8 mouse cellular contexts compared by ENCODE assay signal in the genomic region with DNA sequence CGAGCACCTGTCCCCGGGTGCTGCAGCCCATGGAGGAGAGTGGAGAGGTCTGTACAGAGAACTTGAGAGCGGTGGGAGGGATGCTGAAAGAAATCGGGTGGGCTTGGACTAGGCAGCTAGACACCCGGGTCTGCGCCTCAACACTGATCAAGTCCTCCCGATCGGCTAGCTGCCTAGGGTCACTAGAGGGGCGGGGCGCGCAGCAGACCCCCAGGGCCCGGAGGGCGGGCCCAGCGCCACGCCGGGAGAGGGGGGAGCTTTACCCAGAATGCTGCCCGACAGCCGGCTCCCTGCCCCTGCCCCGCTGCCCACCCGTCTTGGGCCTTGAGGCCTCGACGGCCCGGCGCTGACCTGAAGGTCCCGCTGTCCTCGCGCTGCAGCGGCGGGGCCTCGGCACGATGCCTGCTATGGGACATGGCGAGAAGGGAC. TPM values are rescaled to one million over a fixed set of nuclear protein-coding genes. Genes with fewer than 3 reads are reported as not detected.
DNase-seq lines count a peak whose midpoint lies in the region; ATAC-seq and TF ChIP-seq lines count a peak whose summit lies in the region.

No protein-coding gene starts in this region.

- no peaks in the 10 kb centered on the region for H3K27me3 ChIP-seq in forebrain, embryonic 10.5 days (ENCODE audit: poor library complexity, severe bottlenecking)
- no peaks in the 10 kb centered on the region for H3K27me3 ChIP-seq in liver, adult 2 months (ENCODE audit: control insufficient read depth, insufficient read depth, low read length)

- peak; percentile 13; the same call in 1 of the 2 replicates for ATAC-seq in neutrophil, adult 5-6 weeks (ENCODE audit: extremely low read depth, insufficient number of reproducible peaks, low FRiP score, poor library complexity, severe bottlenecking)

- no peaks in the 10 kb centered on the region for H3K9me3 ChIP-seq in forebrain, embryonic 10.5 days

- H3K27ac ChIP-seq in layer of hippocampus, adult 2 months, result peak overlapping the region; percentile 79
- peak overlapping the region; percentile 95 for H3K27ac ChIP-seq in forebrain, embryonic 10.5 days
- H3K27ac ChIP-seq in liver, adult 2 months (replicated peaks; ENCODE audit: insufficient read depth, low read depth, low read length), result 0 out of 2 replicates have a peak overlapping the region, but pooled peaks have one; percentile 6

- TF ChIP-seq CTCF in layer of hippocampus, adult 2 months (conservative IDR thresholded peaks at IDR 0.05), result no peak
- TF ChIP-seq CTCF in liver, adult 2 months (IDR thresholded peaks at IDR 0.05; ENCODE audit: low read depth, low read length), result no peak

- 0 out of 2 replicates have a peak, but pooled peaks cover 8% of the 10 kb centered on the region for H3K79me2 ChIP-seq in liver, adult 2 months (ENCODE audit: control insufficient read depth, insufficient read depth, low read length)

- H3K4me1 ChIP-seq in forebrain, embryonic 10.5 days, result peaks cover 22% of the 10 kb centered on the region
- H3K4me1 ChIP-seq in liver, adult 2 months (ENCODE audit: control insufficient read depth, insufficient read depth, low read length), result peaks cover 5% of the 10 kb centered on the region; the same call in 1 of the 2 replicates

- peak overlapping the region; percentile 75 for H3K9ac ChIP-seq in liver, adult 2 months (ENCODE audit: low read depth, low read length)

- peak overlapping the region; percentile 94 for H3K4me3 ChIP-seq in layer of hippocampus, adult 2 months
- peak overlapping the region; percentile 77 for H3K4me3 ChIP-seq in forebrain, embryonic 10.5 days
- peak overlapping the region; percentile 81 for H3K4me3 ChIP-seq in liver, adult 2 months (ENCODE audit: insufficient read depth, low read depth, low read length)

- no peak for TF ChIP-seq POLR2A in liver, adult 2 months (IDR thresholded peaks at IDR 0.05; ENCODE audit: extremely low read depth, insufficient read depth, low read length)

- peak in 1 of 2 experiments; percentile 24 for DNase-seq in layer of hippocampus, adult 2 months (ENCODE audit: low spot score in 2 of 2)
- no peak for DNase-seq in layer of hippocampus, adult 9-11 months
- DNase-seq in T-cell, adult 2 months (ENCODE audit: low spot score), result peak; percentile 1
- no peak for DNase-seq in forebrain, embryonic 10.5 days (ENCODE audit: extremely low spot score, low spot score)
- no peak for DNase-seq in liver, adult 2 months (ENCODE audit: extremely low read depth, low read depth, low spot score)
- DNase-seq in adrenal gland, adult 18-20 months (ENCODE audit: low spot score in 2 of 2), result no peak
- DNase-seq in adrenal gland, postnatal 10 days, result no peak

- H3K36me3 ChIP-seq in forebrain, embryonic 10.5 days (replicated peaks), result peaks cover 24% of the 10 kb centered on the region
- H3K36me3 ChIP-seq in liver, adult 2 months (ENCODE audit: control insufficient read depth, insufficient read depth, low read length), result peaks cover 7% of the 10 kb centered on the region; the same call in 1 of the 2 replicates

- 1% methylated on average over 32 of the region's 32 CpGs for WGBS in forebrain, embryonic 10.5 days
- WGBS in liver, adult 2 months, result 1% methylated on average over 32 of the region's 32 CpGs

RNA-seq across cellular contexts. Expression of a gene that starts 0.4 kb away (rescaled TPM):
- 10 to 100 TPM; 17.7 to 19.3 TPM for total RNA-seq in layer of hippocampus, adult 2 months (2021)
- 74.9 and 79.6 TPM in 2 replicates for polyA plus RNA-seq in forebrain, embryonic 10.5 days (2016; fragmentation: Nextera tagmentation; extraction: Ambion mirVana)
- 24.8 and 26.9 TPM in 2 replicates for total RNA-seq in liver, adult 2 months (2014; rRNA removed)
- 11.2 and 12.0 TPM in 2 replicates for polyA plus RNA-seq in liver, adult 2 months (2012; rRNA removed)
- total RNA-seq in neutrophil, adult 5-6 weeks (2017), result 3.1 and 4.9 TPM in 2 replicates
- total RNA-seq in adrenal gland, adult 18-20 months (2021), result 10 to 100 TPM; 16.5 to 23.2 TPM
- 10 to 100 TPM; 26.3 to 30.8 TPM for total RNA-seq in adrenal gland, postnatal 10 days (2021)

RNA-seq across cellular contexts. Expression of a gene that starts 0.8 kb away (rescaled TPM):
- total RNA-seq in layer of hippocampus, adult 2 months (2021), result under 1 TPM in 1 of 2 experiments, not detected in 1; 0.39 TPM
- 0.68 and 0.76 TPM in 2 replicates for polyA plus RNA-seq in forebrain, embryonic 10.5 days (2016; fragmentation: Nextera tagmentation; extraction: Ambion mirVana)
- total RNA-seq in liver, adult 2 months (2014; rRNA removed), result not detected in 2 replicates
- not detected in 2 replicates for polyA plus RNA-seq in liver, adult 2 months (2012; rRNA removed)
- not detected in 2 replicates for total RNA-seq in neutrophil, adult 5-6 weeks (2017)
- under 1 TPM in 1 of 2 experiments, not detected in 1; 0.74 TPM for total RNA-seq in adrenal gland, adult 18-20 months (2021)
- total RNA-seq in adrenal gland, postnatal 10 days (2021), result 1 to 10 TPM in 1 of 2 experiments, under 1 TPM in 1; 0.51 to 1.2 TPM

RNA-seq across cellular contexts. Expression of a gene that starts 25.5 kb away (rescaled TPM):
- 1 to 10 TPM; 5.0 to 6.1 TPM for total RNA-seq in layer of hippocampus, adult 2 months (2021)
- 11.9 and 12.2 TPM in 2 replicates for polyA plus RNA-seq in forebrain, embryonic 10.5 days (2016; fragmentation: Nextera tagmentation; extraction: Ambion mirVana)
- 4.4 and 9.5 TPM in 2 replicates for total RNA-seq in liver, adult 2 months (2014; rRNA removed)
- polyA plus RNA-seq in liver, adult 2 months (2012; rRNA removed), result 0.71 and 1.1 TPM in 2 replicates
- 3.7 and 9.0 TPM in 2 replicates for total RNA-seq in neutrophil, adult 5-6 weeks (2017)
- 10 to 100 TPM; 22.4 to 33.0 TPM for total RNA-seq in adrenal gland, adult 18-20 months (2021)
- total RNA-seq in adrenal gland, postnatal 10 days (2021), result 10 to 100 TPM; 32.8 to 33.5 TPM

RNA-seq across cellular contexts. Expression of a gene that starts 27.6 kb away (rescaled TPM):
- total RNA-seq in layer of hippocampus, adult 2 months (2021), result 10 to 100 TPM; 43.9 to 48.0 TPM
- polyA plus RNA-seq in forebrain, embryonic 10.5 days (2016; fragmentation: Nextera tagmentation; extraction: Ambion mirVana), result 5.6 and 6.2 TPM in 2 replicates
- 13.5 and 14.3 TPM in 2 replicates for total RNA-seq in liver, adult 2 months (2014; rRNA removed)
- polyA plus RNA-seq in liver, adult 2 months (2012; rRNA removed), result 7.4 and 9.3 TPM in 2 replicates
- 24.1 and 35.6 TPM in 2 replicates for total RNA-seq in neutrophil, adult 5-6 weeks (2017)
- 10 to 100 TPM; 39.1 to 56.4 TPM for total RNA-seq in adrenal gland, adult 18-20 months (2021)
- 10 to 100 TPM; 28.5 to 31.9 TPM for total RNA-seq in adrenal gland, postnatal 10 days (2021)

Comparison
In these comparisons a context has a peak if more than half of its experiments do, and no peak if none do; other contexts are left out.
1. H3K27ac ChIP-seq: peak in every context shown above with its lines; median percentile 95 in forebrain, embryonic 10.5 days; 79 in layer of hippocampus, adult 2 months; 6 in liver, adult 2 months.